Mouse (Mus musculus): Measurements from ENCODE around the gene Agps.
"Not testable (repeated sequence)": the region's sequence is repeated elsewhere in the genome, so short reads cannot be mapped to it uniquely, and the experiment has no call there.

Gene Agps

GRCm38 (mm10) chr2:75929141-75929540 lies 97.2 kb downstream of the Agps start:
- in situ Hi-C loops (cut with MboI, MseI) = no loop called here

GRCm38 (mm10) chr2:75929786-75930444 lies 97.9 kb downstream of the Agps start:
- in situ Hi-C loops (cut with MboI, MseI) = no loop called here

- in situ Hi-C loops (cut with MboI, MseI) = no loop called here
These were observed 99.0 kb downstream of the Agps start for GRCm38 (mm10) chr2:75930941-75931340.

GRCm38 (mm10) chr2:75933541-75933940 lies 101.6 kb downstream of the Agps start:
- in situ Hi-C loops (cut with MboI, MseI) = no loop called here

GRCm38 (mm10) chr2:75936685-75937084 lies 104.7 kb downstream of the Agps start:
- in situ Hi-C loops (cut with MboI, MseI) = not testable (repeated sequence)

- in situ Hi-C loops (cut with MboI, MseI) = not testable (repeated sequence)
These were observed 105.6 kb downstream of the Agps start for GRCm38 (mm10) chr2:75937520-75938116.

- in situ Hi-C loops (cut with MboI, MseI) = no loop called here
These were observed 106.4 kb downstream of the Agps start, which contains the start of gene Ttc30b for GRCm38 (mm10) chr2:75938117-75939063. Gene Ttc30b, minus strand, starts transcription at chr2:75938585.

GRCm38 (mm10) chr2:75950685-75951084 lies 118.7 kb downstream of the Agps start:
- in situ Hi-C loops (cut with MboI, MseI) = loop anchor here (5.0 kb wide), 1 partner anchor 328 kb away; no protein-coding TSS in a partner anchor

GRCm38 (mm10) chr2:75953320-75953719 lies 121.3 kb downstream of the Agps start:
- in situ Hi-C loops (cut with MboI, MseI) = loop anchor here (5.0 kb wide), 1 partner anchor 331 kb away; no protein-coding TSS in a partner anchor

- in situ Hi-C loops (cut with MboI, MseI) = loop anchor here (5.0 kb wide), 1 partner anchor 78 kb away; no protein-coding TSS in a partner anchor
These were observed 123.7 kb downstream of the Agps start for GRCm38 (mm10) chr2:75955709-75956108.

GRCm38 (mm10) chr2:75959183-75959849 lies 127.3 kb downstream of the Agps start:
- in situ Hi-C loops (cut with MboI, MseI) = loop anchor here (5.0 kb wide), 1 partner anchor 82 kb away; no protein-coding TSS in a partner anchor

- in situ Hi-C loops (cut with MboI, MseI) = loop anchor here (5.0 kb wide), 1 partner anchor 83 kb away; no protein-coding TSS in a partner anchor
These were observed 127.9 kb downstream of the Agps start for GRCm38 (mm10) chr2:75959850-75960365.

- in situ Hi-C loops (cut with MboI, MseI) = no loop called here
These were observed 128.7 kb downstream of the Agps start for GRCm38 (mm10) chr2:75960366-75961330.

- in situ Hi-C loops (cut with MboI, MseI) = no loop called here
These were observed 131.3 kb downstream of the Agps start for GRCm38 (mm10) chr2:75963211-75963840.

- in situ Hi-C loops (cut with MboI, MseI) = no loop called here
These were observed 132.1 kb downstream of the Agps start for GRCm38 (mm10) chr2:75964051-75964450.

GRCm38 (mm10) chr2:75964512-75964911 lies 132.5 kb downstream of the Agps start:
- in situ Hi-C loops (cut with MboI, MseI) = no loop called here

GRCm38 (mm10) chr2:75964972-75965371 lies 133.0 kb downstream of the Agps start:
- in situ Hi-C loops (cut with MboI, MseI) = loop anchor here (5.0 kb wide), 1 partner anchor 178 kb away; no protein-coding TSS in a partner anchor

- in situ Hi-C loops (cut with MboI, MseI) = no loop called here
These were observed 142.2 kb downstream of the Agps start for GRCm38 (mm10) chr2:75974131-75974530.

GRCm38 (mm10) chr2:75976070-75976469 lies 144.1 kb downstream of the Agps start:
- in situ Hi-C loops (cut with MboI, MseI) = not testable (repeated sequence)

Data from regulatory T cell (primary cell).